Mouse (Mus musculus): Measurements from ENCODE around the gene Prdm2.

Gene Prdm2

DNA sequence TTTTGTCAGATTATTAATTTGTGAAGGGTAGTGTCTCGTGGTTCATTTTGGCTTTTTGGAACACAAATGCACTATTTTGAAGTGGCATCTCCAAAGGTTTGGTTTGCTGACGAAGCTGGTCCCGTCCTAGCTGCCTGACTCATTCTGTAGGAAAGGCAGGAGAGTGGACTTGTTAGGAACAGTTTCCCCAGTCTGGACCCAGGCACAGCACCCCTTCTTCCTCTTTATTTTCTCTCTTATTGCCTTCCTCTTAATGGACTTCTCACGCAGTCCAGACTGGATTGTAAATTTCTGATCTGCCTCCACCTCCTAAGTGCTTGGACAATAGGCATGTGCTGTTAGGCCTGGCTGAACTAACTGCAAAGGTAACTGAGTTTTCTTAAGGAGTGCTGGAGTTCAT lies 57.8 kb downstream of the Prdm2 start:
- DNase-seq (ENCODE audit: low read depth, low spot score): no peak

- DNase-seq (ENCODE audit: low read depth, low spot score): no peak
Measured at GRCm38 (mm10) chr4:143154571-143154970, 58.2 kb downstream of the Prdm2 start.

DNA sequence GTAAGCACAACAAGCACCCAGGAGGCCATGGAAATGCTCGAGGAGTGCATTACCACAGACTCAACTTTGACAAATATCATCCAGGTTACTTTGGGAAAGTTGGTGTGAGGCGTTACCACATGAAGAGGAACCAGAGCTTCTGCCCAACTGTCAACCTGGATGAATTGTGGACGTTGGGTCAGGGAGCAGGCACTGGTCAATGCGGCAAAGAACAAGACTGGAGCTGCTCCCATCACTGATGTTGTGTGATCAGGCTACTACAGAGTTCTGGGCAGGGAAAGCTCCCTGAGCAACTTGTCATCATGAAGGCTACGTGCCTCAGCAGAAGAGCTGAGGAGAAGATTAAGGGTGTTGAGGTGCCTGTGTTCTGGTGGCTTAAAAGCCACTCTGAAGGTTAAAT lies 60.2 kb downstream of the Prdm2 start:
- DNase-seq (ENCODE audit: low read depth, low spot score): no peak

- DNase-seq (ENCODE audit: low read depth, low spot score): peak; percentile 23
Measured at GRCm38 (mm10) chr4:143151267-143151666, 61.5 kb downstream of the Prdm2 start.

- no peak for DNase-seq (ENCODE audit: low read depth, low spot score)
Measured at GRCm38 (mm10) chr4:143147666-143148065, 65.1 kb downstream of the Prdm2 start.

DNA sequence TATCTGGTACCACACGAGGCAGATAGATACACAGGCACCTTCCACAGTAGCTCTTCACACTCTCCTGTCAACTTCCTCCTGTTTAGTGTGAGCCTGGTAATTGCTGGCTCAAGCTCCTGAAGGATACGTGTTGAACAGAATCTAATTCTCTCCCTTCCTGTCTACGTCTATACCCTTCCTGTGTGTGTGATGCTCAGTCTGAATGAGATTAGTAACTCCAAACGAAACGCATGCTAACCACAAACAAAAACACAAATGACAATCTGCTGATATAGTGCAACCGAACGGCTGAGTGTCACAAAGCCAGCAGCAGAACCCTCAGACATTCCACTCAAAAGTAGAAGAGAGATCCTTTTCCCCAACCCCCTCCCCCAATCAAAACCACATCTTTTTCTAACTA lies 69.2 kb downstream of the Prdm2 start:
- no peak for DNase-seq (ENCODE audit: low read depth, low spot score)

GRCm38 (mm10) chr4:143141645-143142259 lies 71.0 kb downstream of the Prdm2 start:
- DNase-seq (ENCODE audit: low read depth, low spot score): no peak

- DNase-seq (ENCODE audit: low read depth, low spot score): no peak
Measured at GRCm38 (mm10) chr4:143140940-143141339, 71.9 kb downstream of the Prdm2 start.

GRCm38 (mm10) chr4:143132433-143132832 lies 80.4 kb downstream of the Prdm2 start:
- no peak for DNase-seq (ENCODE audit: low read depth, low spot score)

DNA sequence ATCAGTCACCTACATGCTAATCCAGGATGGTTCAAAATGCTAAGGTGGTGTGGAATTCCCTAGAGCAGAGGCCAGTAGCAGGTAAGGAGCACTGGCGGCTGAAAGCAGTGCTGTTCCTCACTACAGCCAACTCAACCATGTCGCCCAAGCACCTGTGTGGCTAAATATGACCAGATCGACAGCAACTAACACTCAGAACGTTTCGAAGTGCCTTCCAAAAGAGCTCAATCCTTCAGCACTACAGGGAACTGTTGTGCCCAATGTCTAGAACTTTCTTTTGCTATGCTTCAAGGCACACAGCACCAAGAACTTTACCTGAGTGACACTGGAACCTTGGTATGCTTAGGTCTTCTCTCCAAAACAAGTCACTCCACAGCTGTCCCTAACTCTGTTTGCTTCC lies 82.4 kb downstream of the Prdm2 start:
- DNase-seq (ENCODE audit: low read depth, low spot score): no peak

GRCm38 (mm10) chr4:143129261-143129760 lies 83.5 kb downstream of the Prdm2 start:
- no peak for DNase-seq (ENCODE audit: low read depth, low spot score)

GRCm38 (mm10) chr4:143127171-143127570 lies 85.6 kb downstream of the Prdm2 start:
- DNase-seq (ENCODE audit: low read depth, low spot score): no peak

- DNase-seq (ENCODE audit: low read depth, low spot score): no peak
Measured at GRCm38 (mm10) chr4:143126476-143126875, 86.3 kb downstream of the Prdm2 start.

DNA sequence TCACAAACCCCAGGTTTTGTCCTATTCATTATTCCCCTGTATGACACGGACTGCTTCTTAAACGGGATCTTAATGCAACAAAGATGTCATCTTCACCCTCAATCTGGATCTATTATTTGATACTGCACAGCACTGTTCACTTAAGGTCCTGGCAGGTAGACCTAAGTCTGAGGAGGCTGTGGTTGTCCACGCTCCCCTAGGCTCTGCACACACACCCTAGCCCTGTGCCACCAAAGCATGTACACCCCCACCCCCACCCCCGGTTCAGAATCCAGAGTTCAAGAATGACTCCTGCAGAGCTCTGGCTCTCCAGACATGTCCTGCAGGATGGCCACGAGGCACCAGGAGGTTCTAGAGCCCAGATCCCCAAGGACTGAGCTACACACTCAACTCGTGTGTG lies 87.5 kb downstream of the Prdm2 start:
- DNase-seq (ENCODE audit: low read depth, low spot score): no peak

DNA sequence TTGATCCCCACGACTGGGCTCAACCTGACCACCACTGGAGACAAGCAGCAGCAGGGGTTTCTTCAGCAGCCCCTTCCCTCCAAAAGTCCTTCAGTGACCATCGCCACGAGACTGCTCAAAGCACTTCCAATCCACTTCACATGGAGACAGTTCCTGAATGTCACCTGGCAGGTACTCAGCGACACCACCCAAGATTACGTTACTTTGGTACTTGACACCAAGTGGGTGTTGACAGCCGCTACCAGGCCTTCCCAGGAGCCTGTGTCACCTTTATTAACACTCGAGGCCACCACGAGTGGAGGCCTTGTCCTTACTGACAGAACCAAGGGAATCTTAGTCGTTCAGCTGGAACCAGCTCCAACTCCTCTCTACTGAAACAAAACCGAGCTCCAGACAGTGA lies 89.8 kb downstream of the Prdm2 start:
- no peak for DNase-seq (ENCODE audit: low read depth, low spot score)

DNA sequence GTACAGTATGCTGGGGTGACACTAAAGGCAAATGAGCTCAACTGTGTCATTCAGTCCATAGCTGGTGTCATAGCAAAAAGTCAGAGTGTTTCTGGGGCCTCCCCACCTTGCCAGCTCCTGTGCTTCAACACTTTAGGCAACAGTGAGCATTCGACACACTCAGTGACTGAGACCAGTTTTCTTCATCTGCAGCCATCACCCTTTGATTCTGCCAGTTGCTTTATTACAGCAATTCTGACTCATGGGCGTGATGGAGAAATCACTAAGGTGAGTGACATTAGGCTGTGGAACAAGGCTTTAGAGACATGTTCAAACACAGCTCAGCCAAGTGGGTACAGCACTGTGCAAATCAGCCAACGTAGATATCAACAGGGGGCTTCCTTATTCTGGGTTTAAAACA lies 91.6 kb downstream of the Prdm2 start:
- DNase-seq (ENCODE audit: low read depth, low spot score): no peak

DNA sequence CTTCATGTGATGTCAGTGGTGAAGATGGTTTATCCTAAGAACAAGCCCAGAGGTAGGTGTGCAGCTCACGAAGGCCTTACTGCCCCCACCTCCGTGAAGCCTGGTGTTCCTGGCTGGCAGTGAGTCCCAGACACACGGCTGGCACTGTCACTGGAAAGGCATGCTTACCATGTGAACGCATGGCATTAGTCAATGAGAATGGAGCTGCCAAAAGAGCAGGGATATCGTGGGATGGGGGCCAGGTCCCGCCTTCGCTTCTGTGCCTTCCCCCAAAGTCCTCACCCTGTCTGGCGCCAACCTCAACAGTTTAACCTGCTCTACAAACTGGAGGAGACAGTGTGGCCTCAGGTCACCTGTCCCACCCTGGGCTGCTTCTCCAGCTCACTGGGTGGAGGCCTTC lies 92.8 kb downstream of the Prdm2 start:
- DNase-seq (ENCODE audit: low read depth, low spot score): no peak

DNA sequence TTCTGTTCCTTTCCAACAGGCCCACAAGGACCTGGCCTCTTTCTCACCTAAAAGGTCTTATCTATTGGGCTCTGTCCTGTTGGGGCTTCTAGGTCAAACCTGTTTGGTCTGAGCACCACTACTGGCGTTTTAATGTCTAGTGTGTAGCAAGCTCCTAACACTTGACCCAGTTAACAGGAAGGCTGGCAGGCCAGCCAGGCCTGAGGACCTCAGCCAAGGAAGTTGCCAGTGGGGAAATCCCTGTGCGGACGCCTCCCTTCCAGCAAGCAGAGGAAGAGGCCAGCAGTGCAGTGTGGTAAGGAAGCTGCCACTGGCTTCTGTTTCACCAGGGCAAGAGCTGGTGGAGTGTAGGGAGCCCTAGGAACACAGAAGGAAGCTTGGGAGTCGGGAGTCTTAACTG lies 94.0 kb downstream of the Prdm2 start:
- DNase-seq (ENCODE audit: low read depth, low spot score): no peak

GRCm38 (mm10) chr4:143115851-143116250 lies 96.9 kb downstream of the Prdm2 start:
- DNase-seq (ENCODE audit: low read depth, low spot score): no peak

GRCm38 (mm10) chr4:143114232-143114979 lies 98.4 kb downstream of the Prdm2 start:
- DNase-seq (ENCODE audit: low read depth, low spot score): no peak

DNA sequence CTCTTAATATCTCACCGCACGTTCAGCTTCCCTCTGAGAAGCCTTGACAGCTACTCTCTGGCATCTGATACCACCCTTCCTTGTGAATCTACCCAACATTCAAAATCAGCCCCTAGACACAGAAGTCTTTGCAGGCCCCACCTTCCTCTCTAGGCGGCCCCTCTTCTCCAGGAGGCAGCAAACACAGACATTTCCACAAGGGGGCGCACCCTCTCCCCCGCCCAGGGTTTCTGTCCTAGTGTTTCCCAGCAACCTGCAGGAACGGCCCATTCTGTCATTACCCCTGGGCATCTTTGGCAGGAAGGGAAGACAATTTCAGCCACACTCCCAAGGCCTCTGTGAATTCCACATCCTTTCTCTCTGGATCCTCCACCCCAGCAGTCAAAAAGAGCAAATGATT lies 99.8 kb downstream of the Prdm2 start:
- DNase-seq (ENCODE audit: low read depth, low spot score): peak; percentile 49

- DNase-seq (ENCODE audit: low read depth, low spot score): no peak
Measured at GRCm38 (mm10) chr4:143112439-143112838, 100.4 kb downstream of the Prdm2 start.

DNA sequence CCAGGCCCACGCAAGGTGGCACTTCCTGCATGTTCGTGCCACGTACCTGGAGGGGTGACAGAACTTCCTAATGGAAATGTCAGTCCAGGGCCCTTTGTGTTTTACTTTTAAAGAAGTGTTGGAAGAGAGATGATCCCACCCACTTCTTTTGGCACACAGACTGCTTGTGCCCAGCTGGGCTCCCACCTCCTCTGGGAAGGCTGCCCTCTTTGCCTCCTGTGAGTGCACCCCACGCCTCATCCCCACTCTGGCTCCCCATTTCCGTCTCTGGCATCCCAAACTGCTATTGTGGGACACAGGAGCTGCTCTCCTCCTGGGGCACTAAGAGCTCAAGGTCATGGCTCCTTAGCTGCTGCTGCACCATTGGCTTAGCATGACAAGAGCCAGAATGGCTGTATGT lies 100.9 kb downstream of the Prdm2 start:
- DNase-seq (ENCODE audit: low read depth, low spot score): no peak

Data from forelimb bud, embryonic 11.5 days (tissue).